Mouse (Mus musculus) intestine, embryonic 16.5 days (tissue): ENCODE measurements around the gene Scamp4. TPM values are rescaled to one million over a fixed set of nuclear protein-coding genes. Genes with fewer than 3 reads are reported as not detected.
A peak's percentile ranks its signal among the peaks of the same experiment; 100 is the strongest.

Experiments used
- ATAC-seq: fragments of 200-750 bp; cut with Nextera tagmentation; 2 replicates; pipeline ENCODE4 v1.8.0; 2017; ENCODE audit warnings: moderate TSS enrichment, moderate library complexity
- H3K27ac ChIP-seq: fragments of 300-500 bp; sonication (generic); 2 replicates; pipeline ENCODE4 v1.5.1; 2014; ENCODE audit warnings: mild to moderate bottlenecking, low read length
- H3K27me3 ChIP-seq: fragments of 300-500 bp; sonication (generic); replicated peaks from 2 replicates; pipeline ENCODE4 v1.6.1; 2014; ENCODE audit warnings: low read length, control low read depth, mixed read lengths; ENCODE audit not compliant: control insufficient read depth, insufficient read depth
- H3K36me3 ChIP-seq: fragments of 300-500 bp; sonication (generic); 2 replicates; pipeline ENCODE4 v1.6.1; 2014; ENCODE audit warnings: low read length, control low read depth; ENCODE audit not compliant: control insufficient read depth, insufficient read depth
- H3K4me1 ChIP-seq: fragments of 300-500 bp; sonication (generic); 2 replicates; pipeline ENCODE4 v1.6.1; 2014; ENCODE audit warnings: low read length, control low read depth, mixed read lengths; ENCODE audit not compliant: control insufficient read depth, insufficient read depth
- H3K4me2 ChIP-seq: fragments of 300-500 bp; sonication (generic); 2 replicates; pipeline ENCODE4 v1.6.1; 2014; ENCODE audit warnings: low read depth, low read length, control low read depth
- H3K4me3 ChIP-seq: fragments of 300-500 bp; sonication (generic); 2 replicates; pipeline ENCODE4 v1.5.1; 2014; ENCODE audit warnings: mild to moderate bottlenecking, low read length
- H3K9ac ChIP-seq: fragments of 300-500 bp; sonication (generic); 2 replicates; pipeline ENCODE4 v1.6.1; 2014; ENCODE audit warnings: low read depth, low read length
- H3K9me3 ChIP-seq: fragments of 300-500 bp; sonication (generic); 2 replicates; pipeline ENCODE4 v1.6.1; 2016; ENCODE audit warnings: low read length, control low read depth; ENCODE audit not compliant: control insufficient read depth
- WGBS: fragments of 180-500 bp; shearing (Covaris S2); extraction: QIAGEN DNeasy Blood & Tissue Kit; methylation state at CpG from one replicate; pipeline ENCODE4 v1.1.7; 2014; 5-methylcytosine and 5-hydroxymethylcytosine counted together
- polyA plus RNA-seq: library from polyadenylated mRNA; unstranded; fragments of >200 nt; fragmentation: Nextera tagmentation; extraction: Ambion mirVana; gene quantifications from 2 replicates; pipeline ENCODE4 v1.2.1, GENCODE M21; 2015

Gene Scamp4
- polyA plus RNA-seq, 1 experiment from 2014 or later: 127 TPM

DNA sequence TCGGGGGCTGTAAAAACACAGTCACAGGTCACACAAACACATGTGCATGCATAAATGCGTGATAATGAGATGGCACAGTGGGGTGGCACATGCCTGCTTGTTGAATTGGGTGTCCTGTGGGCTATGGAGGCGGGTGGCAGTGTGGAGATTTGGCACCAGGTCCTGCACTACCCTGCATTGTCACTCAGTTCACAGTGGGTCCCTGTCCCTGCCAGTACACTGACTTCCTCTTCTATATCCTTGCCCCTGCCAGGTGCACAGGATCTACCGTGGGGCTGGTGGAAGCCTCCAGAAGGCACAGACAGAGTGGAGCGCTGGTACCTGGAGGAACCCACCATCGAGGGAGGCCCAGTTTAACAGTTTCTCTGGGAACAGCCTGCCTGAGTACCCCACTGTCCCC lies 11.7 kb downstream of the Scamp4 start:
- Histone ChIP-seq H3K36me3 (peaks cover 16% of the 10 kb centered on the region), H3K9me3 (no peaks in the 10 kb centered on the region), H3K27ac (no peak overlapping the region), H3K4me1 (no peaks in the 10 kb centered on the region), H3K4me2 (no peak overlapping the region), H3K27me3 (no peaks in the 10 kb centered on the region), H3K4me3 (no peak overlapping the region), H3K9ac (no peak overlapping the region)
- no peak for ATAC-seq
- WGBS: 87% methylated on average over 6 of the region's 6 CpGs

DNA sequence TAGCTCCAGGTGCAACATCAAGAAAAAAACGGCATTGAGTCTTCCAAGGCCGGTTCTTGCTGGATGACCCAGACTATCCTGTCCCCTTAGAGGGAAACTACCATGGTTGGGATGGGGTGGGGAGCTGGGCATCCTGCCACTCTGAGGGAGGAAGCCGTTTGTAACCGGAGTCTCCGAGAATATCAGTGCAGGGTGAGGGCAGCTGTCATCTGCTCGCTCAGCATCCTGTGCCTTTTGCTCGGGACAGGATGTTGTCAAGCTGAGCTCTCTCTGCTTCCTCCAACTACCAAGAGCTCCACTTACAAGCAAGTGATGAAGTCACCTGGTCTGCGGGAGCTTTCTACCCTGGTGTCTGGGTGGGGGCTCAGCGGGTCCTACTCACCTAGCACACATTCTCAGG lies 15.5 kb downstream of the Scamp4 start:
- no peak overlapping the region for H3K9ac ChIP-seq
- no peak overlapping the region for H3K4me2 ChIP-seq
- no peaks in the 10 kb centered on the region for H3K27me3 ChIP-seq
- H3K4me1 ChIP-seq: peaks cover 5% of the 10 kb centered on the region
- no peaks in the 10 kb centered on the region for H3K9me3 ChIP-seq
- no peak overlapping the region for H3K27ac ChIP-seq
- 73% methylated on average over 9 of the region's 9 CpGs for WGBS
- ATAC-seq: no peak
- H3K4me3 ChIP-seq: no peak overlapping the region
- peaks cover 12% of the 10 kb centered on the region for H3K36me3 ChIP-seq

DNA sequence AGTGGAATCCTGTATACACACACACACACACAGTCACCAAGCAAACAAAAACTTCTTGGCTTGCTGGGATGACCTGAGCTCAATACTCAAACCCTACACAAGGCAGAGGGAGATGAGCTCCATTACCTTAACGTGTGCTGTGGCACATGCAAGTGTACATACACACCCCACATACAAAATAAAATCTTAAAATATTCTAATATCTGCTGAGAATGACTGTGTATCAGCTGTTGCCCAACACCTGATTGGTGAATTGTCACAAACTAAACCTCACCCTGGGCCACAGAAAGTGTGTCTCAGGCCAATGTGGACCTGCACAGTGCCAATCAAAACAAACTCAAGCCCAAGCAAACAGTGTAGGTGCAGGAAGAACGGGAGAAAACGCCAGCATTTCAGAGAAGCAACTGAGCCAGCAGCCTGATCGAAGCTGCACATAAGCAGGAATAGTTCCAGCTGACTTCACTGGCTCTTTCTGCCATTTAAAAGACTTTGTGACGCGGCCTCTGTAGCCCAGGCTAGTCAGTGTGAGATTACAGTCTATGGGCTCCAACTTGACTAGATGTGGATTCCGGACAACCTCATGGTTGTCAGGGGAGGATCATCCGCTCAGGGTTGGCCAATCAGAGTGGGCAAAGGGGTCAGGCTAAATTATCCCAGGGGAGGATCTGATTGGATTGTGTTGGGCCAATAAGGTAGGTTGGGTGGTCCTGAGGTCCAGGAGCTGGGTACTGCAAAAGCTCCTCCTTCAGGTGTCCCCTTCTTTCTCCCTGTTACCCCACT lies 17.0 kb downstream of the Scamp4 start:
- Histone ChIP-seq H3K4me2 (no peak overlapping the region), H3K4me1 (peaks cover 20% of the 10 kb centered on the region), H3K9ac (no peak overlapping the region), H3K27ac (no peak overlapping the region), H3K4me3 (no peak overlapping the region), H3K36me3 (peaks cover 7% of the 10 kb centered on the region), H3K27me3 (no peaks in the 10 kb centered on the region), H3K9me3 (no peaks in the 10 kb centered on the region)
- ATAC-seq: no peak
- 42% methylated on average over 8 of the region's 8 CpGs for WGBS

DNA sequence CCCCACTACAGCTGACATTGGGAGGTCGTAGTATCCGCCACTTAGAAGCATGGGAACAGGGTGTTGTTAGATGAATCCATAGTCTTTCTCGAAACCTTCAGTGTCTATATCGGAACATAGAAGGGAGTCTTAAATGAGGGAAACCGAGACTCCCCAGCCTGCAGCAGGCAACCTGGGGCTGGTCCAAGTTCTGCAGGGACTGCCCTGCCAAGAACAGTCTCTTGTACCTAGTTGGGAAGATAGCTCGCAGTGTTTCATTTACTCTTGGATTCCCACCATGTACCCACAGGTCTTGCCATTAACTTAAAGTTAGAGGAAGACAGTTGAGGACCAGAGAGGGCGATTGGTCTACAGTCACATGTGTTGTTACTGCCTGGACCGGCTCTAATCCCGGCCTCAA lies 17.7 kb downstream of the Scamp4 start:
- ATAC-seq: no peak
- Histone ChIP-seq H3K4me2 (no peak overlapping the region), H3K4me3 (no peak overlapping the region), H3K9me3 (no peaks in the 10 kb centered on the region), H3K27ac (no peak overlapping the region), H3K9ac (no peak overlapping the region), H3K27me3 (no peaks in the 10 kb centered on the region), H3K4me1 (peaks cover 26% of the 10 kb centered on the region), H3K36me3 (peaks cover 4% of the 10 kb centered on the region)
- WGBS: 88% methylated on average over 9 of the region's 9 CpGs

DNA sequence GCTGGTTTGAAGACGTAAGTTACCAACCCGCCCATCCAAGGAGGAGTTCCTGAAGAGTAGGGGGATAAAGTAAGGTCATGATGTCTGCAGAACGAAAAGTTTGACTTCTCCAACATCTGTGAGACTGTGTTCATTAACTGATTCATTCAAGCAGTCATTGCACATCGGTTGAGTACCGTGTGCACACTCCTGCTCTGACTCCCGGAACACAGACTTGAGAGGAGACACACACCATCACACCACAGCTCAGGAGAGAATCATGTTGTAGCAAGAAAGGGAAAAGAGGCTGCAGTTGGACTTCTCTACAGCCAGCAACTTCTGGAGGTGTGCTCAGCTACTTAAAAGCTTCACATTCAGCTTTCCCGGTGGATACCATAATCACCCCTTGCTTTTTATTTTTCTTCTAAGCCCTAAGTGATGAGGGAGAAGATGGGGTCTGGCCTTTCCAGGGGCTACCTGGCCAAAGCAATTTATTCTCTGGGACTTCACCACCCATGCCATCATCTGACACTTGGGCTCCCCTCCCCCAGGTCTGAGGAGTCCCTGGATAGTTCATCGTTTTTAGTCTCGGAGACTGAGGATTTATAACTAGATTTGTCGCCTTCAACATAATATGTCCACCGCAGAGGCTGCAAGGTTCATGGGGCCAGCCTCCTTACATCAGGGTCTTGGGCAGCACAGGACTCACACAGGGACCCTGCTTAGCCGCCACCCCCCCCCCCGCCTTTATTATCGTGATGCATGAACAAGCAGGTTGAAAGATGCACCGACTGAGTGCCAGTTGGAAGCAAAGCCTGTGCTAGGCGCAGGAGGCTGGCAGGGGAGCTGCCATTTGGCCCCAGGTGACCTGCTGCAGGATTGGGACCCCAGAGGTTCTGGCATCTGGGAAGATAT lies 18.4 kb downstream of the Scamp4 start:
- Histone ChIP-seq H3K36me3 (no peaks in the 10 kb centered on the region), H3K27ac (peak overlapping the region; percentile 97), H3K4me1 (peaks cover 32% of the 10 kb centered on the region), H3K4me2 (peak overlapping the region; percentile 71), H3K9ac (peak overlapping the region; percentile 70), H3K9me3 (no peaks in the 10 kb centered on the region), H3K27me3 (no peaks in the 10 kb centered on the region), H3K4me3 (peak overlapping the region; percentile 61)
- 55% methylated on average over 16 of the region's 16 CpGs for WGBS
- ATAC-seq: no peak

DNA sequence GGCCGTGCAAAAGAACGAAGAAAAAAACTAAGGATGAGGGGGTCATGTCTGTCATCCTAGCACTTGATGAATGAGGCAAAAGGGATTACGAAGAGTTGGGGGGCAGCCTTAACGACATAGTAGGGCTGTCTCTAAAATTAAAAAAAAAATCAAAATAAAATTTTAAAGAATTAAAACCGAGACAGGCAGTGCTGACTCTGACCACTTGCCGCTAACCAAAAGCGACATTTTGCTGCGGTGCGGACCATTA lies 18.9 kb downstream of the Scamp4 start:
- H3K27me3 ChIP-seq: no peaks in the 10 kb centered on the region
- peak overlapping the region; percentile 71 for H3K4me2 ChIP-seq
- ATAC-seq: no peak
- H3K4me1 ChIP-seq: peaks cover 36% of the 10 kb centered on the region
- no peaks in the 10 kb centered on the region for H3K36me3 ChIP-seq
- H3K4me3 ChIP-seq: peak overlapping the region; percentile 61
- H3K9ac ChIP-seq: peak overlapping the region; percentile 70
- 1% methylated on average over 9 of the region's 9 CpGs for WGBS
- H3K27ac ChIP-seq: peak overlapping the region; percentile 97
- no peaks in the 10 kb centered on the region for H3K9me3 ChIP-seq

DNA sequence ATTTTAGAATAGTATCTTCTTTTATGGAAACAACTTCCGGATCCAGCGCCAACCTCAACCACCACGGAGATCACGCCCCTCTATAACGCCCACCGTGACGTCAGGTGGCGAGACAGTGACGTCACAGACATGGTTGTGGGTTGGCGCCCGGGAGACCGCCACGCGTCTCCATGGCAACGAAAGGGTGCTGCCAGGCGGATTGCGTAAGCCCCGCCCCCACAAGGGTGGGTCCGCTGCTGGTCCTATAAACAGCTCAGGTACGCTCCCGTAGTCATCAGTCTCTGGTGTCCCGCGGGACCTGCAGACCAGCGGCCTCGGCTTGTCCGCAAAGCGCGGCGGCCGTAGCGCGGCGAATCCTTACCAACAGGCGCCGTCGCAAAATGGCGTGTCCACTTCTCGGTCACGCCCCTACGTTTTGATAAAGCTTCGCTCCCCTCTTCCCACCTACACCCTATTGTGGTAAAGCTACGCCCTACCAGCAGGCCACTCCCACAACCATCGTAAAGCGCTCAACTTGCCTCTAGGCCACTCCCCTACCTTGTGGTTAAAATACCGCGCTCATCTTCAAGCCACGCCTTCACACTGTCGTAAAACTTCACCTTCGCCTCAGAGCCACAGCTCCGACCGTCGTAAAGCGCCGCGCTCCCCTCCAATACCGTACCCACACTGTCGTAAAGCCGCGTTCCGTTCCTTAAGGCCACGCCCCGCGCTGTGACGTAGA lies 19.4 kb downstream of the Scamp4 start:
- no peaks in the 10 kb centered on the region for H3K27me3 ChIP-seq
- H3K9ac ChIP-seq: peak overlapping the region; percentile 92
- no peaks in the 10 kb centered on the region for H3K36me3 ChIP-seq
- peak overlapping the region; percentile 97 for H3K27ac ChIP-seq
- under 1% methylated on average over 64 of the region's 64 CpGs for WGBS
- peak; percentile 95 for ATAC-seq
- H3K4me3 ChIP-seq: peak overlapping the region; percentile 86
- H3K4me1 ChIP-seq: peaks cover 38% of the 10 kb centered on the region
- peak overlapping the region; percentile 71 for H3K4me2 ChIP-seq
- no peaks in the 10 kb centered on the region for H3K9me3 ChIP-seq

DNA sequence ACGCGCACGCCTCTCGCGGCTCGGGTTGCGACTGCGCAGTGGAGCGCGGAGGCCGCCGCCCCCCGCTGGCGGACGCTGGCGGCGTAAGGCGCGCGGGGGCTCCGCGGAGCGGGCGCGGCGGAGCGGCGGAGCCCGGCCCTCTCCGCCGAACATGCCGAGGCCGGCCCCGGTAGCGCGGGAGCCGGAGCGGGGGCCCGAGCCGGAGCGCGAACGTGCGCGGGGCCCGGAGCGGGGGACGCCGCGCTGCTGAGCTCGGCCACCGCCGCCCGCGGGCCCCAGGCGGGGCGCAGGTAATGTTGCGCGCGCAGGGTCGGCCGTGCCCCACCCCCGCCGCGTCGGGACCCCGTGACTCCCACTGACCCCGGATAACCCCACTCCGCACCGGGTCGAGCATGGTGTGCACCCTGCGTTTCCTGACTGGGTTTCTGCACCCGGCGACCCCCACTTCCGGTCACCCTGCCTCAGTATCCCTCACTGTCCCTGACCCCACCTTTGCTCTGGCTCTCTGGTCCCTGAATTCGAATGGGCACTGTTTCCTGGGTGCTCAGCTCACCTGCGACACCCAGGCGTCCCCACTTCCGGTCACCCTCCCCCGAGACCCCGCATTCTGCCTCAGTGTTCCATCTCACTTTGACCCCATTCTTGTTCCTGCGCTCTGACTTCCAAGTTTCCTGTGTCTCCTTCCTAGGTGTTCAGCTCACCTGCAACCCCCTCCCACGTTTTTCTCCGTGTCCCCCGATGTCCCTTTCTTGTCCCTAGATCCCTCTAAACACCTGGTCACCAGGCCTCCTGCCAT lies 20.2 kb downstream of the Scamp4 start, which contains the start of gene Csnk1g2:
TSS of gene Csnk1g2 (plus strand) at position 178 of the 796 bp plus-strand sequence.
- Histone ChIP-seq H3K27me3 (no peaks in the 10 kb centered on the region), H3K4me1 (peaks cover 45% of the 10 kb centered on the region), H3K36me3 (no peaks in the 10 kb centered on the region), H3K9ac (peak within 1 kb of the TSS; percentile 92), H3K9me3 (no peaks in the 10 kb centered on the region), H3K4me2 (peak within 1 kb of the TSS; percentile 87), H3K4me3 (peak within 1 kb of the TSS; percentile 86), H3K27ac (peak within 1 kb of the TSS; percentile 97)
- under 1% methylated on average over 79 of the region's 85 CpGs for WGBS
- ATAC-seq: peak; percentile 22
